Mouse (Mus musculus): ENCODE measurements at regions not wholly inside any gene's neighbourhood (a gene's known extent, or its start where the extent isn't known, plus 50 kb on each side); places are given as distances from the start of the nearest gene placed in this dataset.

GRCm38 (mm10) chr2:78972288-78973117, 104.6 kb downstream of the Ube2e3 start:
- DNase-seq (ENCODE audit: low spot score): no peak

GRCm38 (mm10) chr2:78973811-78974210, 105.9 kb downstream of the Ube2e3 start:
- no peak for DNase-seq (ENCODE audit: low spot score)

- DNase-seq (ENCODE audit: low spot score): no peak
These were observed 106.9 kb downstream of the Ube2e3 start for GRCm38 (mm10) chr2:78974683-78975392.

- DNase-seq (ENCODE audit: low spot score): no peak
These were observed 107.5 kb downstream of the Ube2e3 start for GRCm38 (mm10) chr2:78975393-78975774.

GRCm38 (mm10) chr2:78976084-78976483, 108.2 kb downstream of the Ube2e3 start:
- DNase-seq (ENCODE audit: low spot score): no peak

- DNase-seq (ENCODE audit: low spot score): no peak
These were observed 109.9 kb downstream of the Ube2e3 start for GRCm38 (mm10) chr2:78977632-78978397.

GRCm38 (mm10) chr2:78980019-78980418, 112.1 kb downstream of the Ube2e3 start:
- DNase-seq (ENCODE audit: low spot score): no peak

- DNase-seq (ENCODE audit: low spot score): no peak
These were observed 112.8 kb downstream of the Ube2e3 start for GRCm38 (mm10) chr2:78980661-78981229.

GRCm38 (mm10) chr2:78983347-78983746, 115.4 kb downstream of the Ube2e3 start:
- DNase-seq (ENCODE audit: low spot score): no peak

GRCm38 (mm10) chr2:78983944-78984498, 116.1 kb downstream of the Ube2e3 start:
- DNase-seq (ENCODE audit: low spot score): no peak

GRCm38 (mm10) chr2:78986984-78987383, 119.1 kb downstream of the Ube2e3 start:
- no peak for DNase-seq (ENCODE audit: low spot score)

- DNase-seq (ENCODE audit: low spot score): no peak
These were observed 119.5 kb downstream of the Ube2e3 start for GRCm38 (mm10) chr2:78987388-78987787.

- DNase-seq (ENCODE audit: low spot score): no peak
These were observed 120.3 kb downstream of the Ube2e3 start for GRCm38 (mm10) chr2:78988224-78988623.

GRCm38 (mm10) chr2:78994800-78995555, 127.1 kb downstream of the Ube2e3 start:
- no peak for DNase-seq (ENCODE audit: low spot score)

GRCm38 (mm10) chr2:78998637-78999036, 130.7 kb downstream of the Ube2e3 start:
- no peak for DNase-seq (ENCODE audit: low spot score)

GRCm38 (mm10) chr2:78999410-78999809, 131.5 kb downstream of the Ube2e3 start:
- no peak for DNase-seq (ENCODE audit: low spot score)

GRCm38 (mm10) chr2:79004862-79005261, 136.9 kb downstream of the Ube2e3 start:
- DNase-seq (ENCODE audit: low spot score): no peak

GRCm38 (mm10) chr2:79008642-79009041, 140.7 kb downstream of the Ube2e3 start:
- DNase-seq (ENCODE audit: low spot score): no peak

- DNase-seq (ENCODE audit: low spot score): no peak
These were observed 141.9 kb downstream of the Ube2e3 start for GRCm38 (mm10) chr2:79009791-79010190.

- DNase-seq (ENCODE audit: low spot score): no peak
These were observed 142.3 kb downstream of the Ube2e3 start for GRCm38 (mm10) chr2:79010273-79010672.

Measured in embryo, embryonic 10 days (tissue).